In genomic region chr6:99058688-99059087, GRCm38 (mm10) we compare ENCODE assay signal across 25 mouse cellular contexts.
A peak's percentile ranks its signal among the peaks of the same experiment; 100 is the strongest.
DNase-seq lines count a peak whose midpoint lies in the region; ATAC-seq lines count a peak whose summit lies in the region.
"Had no signal": no experiment of that assay in that cellular context is flagged by ENCODE, and none has a peak within 500 bp of the region (broad histone marks: within the 10 kb centered on the region; RNA-seq: fewer than 3 reads in every experiment).

No protein-coding gene starts in this region.

- H3K27me3 ChIP-seq in heart, embryonic 12.5 days (replicated peaks): no peaks in the 10 kb centered on the region
- H3K27me3 ChIP-seq in liver, embryonic 11.5 days (replicated peaks; ENCODE audit: control insufficient read depth, insufficient read depth, low read length): no peaks in the 10 kb centered on the region
- H3K27me3 ChIP-seq: forebrain, embryonic 13.5 days; hindbrain, embryonic 13.5 days; intestine, embryonic 15.5 days had no signal

- H3K4me2 ChIP-seq in heart, embryonic 12.5 days: no peak overlapping the region
- H3K4me2 ChIP-seq in liver, embryonic 11.5 days: no peak overlapping the region
- H3K4me2 ChIP-seq: embryonic facial prominence, embryonic 13.5 days; forebrain, embryonic 13.5 days; hindbrain, embryonic 13.5 days; intestine, embryonic 15.5 days had no signal

- H3K27ac ChIP-seq in heart, embryonic 12.5 days (ENCODE audit: poor library complexity, severe bottlenecking): peak overlapping the region; percentile 16
- no peak overlapping the region for H3K27ac ChIP-seq in liver, embryonic 11.5 days (ENCODE audit: low read depth, low read length)
- H3K27ac ChIP-seq: embryonic facial prominence, embryonic 13.5 days; forebrain, embryonic 10.5 days; forebrain, embryonic 13.5 days; hindbrain, embryonic 10.5 days; hindbrain, embryonic 13.5 days; intestine, embryonic 15.5 days had no signal

- peaks cover 40% of the 10 kb centered on the region for H3K4me1 ChIP-seq in heart, embryonic 12.5 days (replicated peaks)
- H3K4me1 ChIP-seq in liver, embryonic 11.5 days (replicated peaks; ENCODE audit: control insufficient read depth, insufficient read depth, low read length): no peaks in the 10 kb centered on the region
- H3K4me1 ChIP-seq: forebrain, embryonic 13.5 days; hindbrain, embryonic 13.5 days; intestine, embryonic 15.5 days had no signal

- no peaks in the 10 kb centered on the region for H3K36me3 ChIP-seq in heart, embryonic 12.5 days
- no peaks in the 10 kb centered on the region for H3K36me3 ChIP-seq in liver, embryonic 11.5 days (ENCODE audit: control insufficient read depth, insufficient read depth, low read length)
- H3K36me3 ChIP-seq: embryonic facial prominence, embryonic 13.5 days; forebrain, embryonic 10.5 days; hindbrain, embryonic 10.5 days; hindbrain, embryonic 13.5 days; intestine, embryonic 15.5 days had no signal

- H3K9ac ChIP-seq in heart, embryonic 12.5 days: no peak overlapping the region
- no peak overlapping the region for H3K9ac ChIP-seq in liver, embryonic 11.5 days (ENCODE audit: low read depth, low read length)
- H3K9ac ChIP-seq: embryonic facial prominence, embryonic 13.5 days; forebrain, embryonic 13.5 days; hindbrain, embryonic 13.5 days; intestine, embryonic 15.5 days had no signal

- no peak for ATAC-seq in heart, embryonic 12.5 days (ENCODE audit: insufficient number of reproducible peaks, low FRiP score)
- 0 out of 2 replicates have a peak, but pooled peaks have one; percentile 34 for ATAC-seq in liver, embryonic 11.5 days (replicated peaks; ENCODE audit: low FRiP score)
- ATAC-seq: forebrain, embryonic 13.5 days; forebrain, embryonic 16.5 days; hindbrain, embryonic 16.5 days; intestine, embryonic 15.5 days had no signal

- no peaks in the 10 kb centered on the region for H3K9me3 ChIP-seq in heart, embryonic 12.5 days (replicated peaks)
- no peaks in the 10 kb centered on the region for H3K9me3 ChIP-seq in liver, embryonic 11.5 days (ENCODE audit: control insufficient read depth, low read length)
- H3K9me3 ChIP-seq: embryonic facial prominence, embryonic 13.5 days; forebrain, embryonic 10.5 days; forebrain, embryonic 13.5 days; G1E; hindbrain, embryonic 10.5 days; hindbrain, embryonic 13.5 days; intestine, embryonic 15.5 days had no signal

- WGBS in heart, embryonic 12.5 days: 33% methylated on average over 3 of the region's 3 CpGs
- 72% methylated on average over 3 of the region's 3 CpGs for WGBS in liver, embryonic 11.5 days

- no peak overlapping the region for H3K4me3 ChIP-seq in heart, embryonic 12.5 days
- H3K4me3 ChIP-seq in liver, embryonic 11.5 days (ENCODE audit: low read depth, low read length): no peak overlapping the region
- H3K4me3 ChIP-seq: embryonic facial prominence, embryonic 13.5 days; forebrain, embryonic 10.5 days; forebrain, embryonic 13.5 days; hindbrain, embryonic 10.5 days; hindbrain, embryonic 13.5 days; intestine, embryonic 15.5 days had no signal

- peak; percentile 27 for DNase-seq in embryo, embryonic 10 days (ENCODE audit: low spot score)
- no peak for DNase-seq in embryo, embryonic 10.5 days (ENCODE audit: low spot score)
- no peak for DNase-seq in heart, adult 9 months (ENCODE audit: low spot score in 2 of 2)
- DNase-seq in liver, embryonic 11.5 days (ENCODE audit: low spot score): no peak
- no peak for DNase-seq in liver
- no peak for DNase-seq in thymus, postnatal 25 days
- DNase-seq: adrenal gland, adult 2 months; adrenal gland, postnatal 14 days; cerebellum, adult 11 months; cerebellum, adult 2 months; cerebellum, adult 9-11 months; cerebellum, postnatal 25 days; gastrocnemius, postnatal 10 days; gastrocnemius, postnatal 36 days; kidney, adult 11 months had no signal
